Mouse (Mus musculus) liver, embryonic 11.5 days (tissue): Measurements from ENCODE around the gene Bach1. TPM values are rescaled to one million over a fixed set of nuclear protein-coding genes. Genes with fewer than 3 reads are reported as not detected.

Source experiments
- ATAC-seq: fragments of 200-750 bp; cut with Nextera tagmentation; replicated peaks from 2 replicates; pipeline ENCODE4 v1.8.0; 2017; ENCODE audit warnings: moderate number of reproducible peaks, mild to moderate bottlenecking, moderate TSS enrichment, moderate library complexity; ENCODE audit not compliant: low FRiP score
- DNase-seq: peaks from one replicate; pipeline ENCODE4 v3.0.0-alpha.2; 2017; ENCODE audit warnings: low spot score
- H3K27ac ChIP-seq: fragments of 300-500 bp; sonication (generic); 2 replicates; pipeline ENCODE4 v1.5.1; 2014; ENCODE audit warnings: mild to moderate bottlenecking, low read depth, low read length, control low read depth
- H3K27me3 ChIP-seq: fragments of 300-500 bp; sonication (generic); replicated peaks from 2 replicates; pipeline ENCODE4 v1.6.1; 2014; ENCODE audit warnings: low read length, mixed read lengths; ENCODE audit not compliant: control insufficient read depth, insufficient read depth
- H3K36me3 ChIP-seq: fragments of 300-500 bp; sonication (generic); 2 replicates; pipeline ENCODE4 v1.6.1; 2014; ENCODE audit warnings: mild to moderate bottlenecking, low read length, moderate library complexity, mixed read lengths; ENCODE audit not compliant: control insufficient read depth, insufficient read depth
- H3K4me1 ChIP-seq: fragments of 300-500 bp; sonication (generic); replicated peaks from 2 replicates; pipeline ENCODE4 v1.6.1; 2014; ENCODE audit warnings: low read length, mixed read lengths; ENCODE audit not compliant: control insufficient read depth, insufficient read depth
- H3K4me2 ChIP-seq: fragments of 300-500 bp; sonication (generic); 2 replicates; pipeline ENCODE4 v1.6.1; 2014; ENCODE audit warnings: mild to moderate bottlenecking, control low read depth, moderate library complexity
- H3K4me3 ChIP-seq: fragments of 300-500 bp; sonication (generic); 2 replicates; pipeline ENCODE4 v1.5.1; 2014; ENCODE audit warnings: low read depth, low read length, control low read depth
- H3K9ac ChIP-seq: fragments of 300-500 bp; sonication (generic); 2 replicates; pipeline ENCODE4 v1.6.1; 2014; ENCODE audit warnings: low read depth, low read length, control low read depth
- H3K9me3 ChIP-seq: fragments of 300-500 bp; sonication (generic); 2 replicates; pipeline ENCODE4 v1.6.1; 2016; ENCODE audit warnings: low read length, inconsistent platforms, mixed read lengths; ENCODE audit not compliant: control insufficient read depth
- WGBS: fragments of 180-500 bp; shearing (Covaris S2); extraction: QIAGEN DNeasy Blood & Tissue Kit; methylation state at CpG from one replicate; pipeline ENCODE4 v1.1.7; 2014; 5-methylcytosine and 5-hydroxymethylcytosine counted together
- polyA plus RNA-seq: library from polyadenylated mRNA; unstranded; fragments of >200 nt; fragmentation: Nextera tagmentation; extraction: Ambion mirVana; gene quantifications from 2 replicates; pipeline ENCODE4 v1.2.1, GENCODE M21; 2014

Gene Bach1
- polyA plus RNA-seq, 1 experiment from 2014 or later, result 11.1 TPM

DNA sequence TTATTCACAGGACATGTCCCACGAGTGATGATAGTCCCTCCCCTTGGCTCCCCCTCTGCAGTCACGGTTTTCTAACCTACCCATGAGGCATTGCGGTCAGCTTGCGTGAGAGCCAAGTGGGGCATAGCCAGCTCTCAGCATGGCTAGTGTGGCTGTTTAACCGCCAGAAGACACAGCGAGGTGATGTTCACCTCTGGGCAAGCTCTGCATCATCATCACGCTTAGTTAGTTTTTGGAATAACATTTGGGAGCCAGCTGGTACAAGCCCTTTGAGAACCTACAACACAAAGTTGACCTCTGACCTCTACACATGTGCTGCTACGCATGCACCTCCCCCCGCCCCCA is 28.0 kb upstream of the Bach1 start:
- ATAC-seq (no peak), DNase-seq (no peak)
- Histone ChIP-seq H3K4me2 (no peak overlapping the region), H3K9me3 (no peaks in the 10 kb centered on the region), H3K27me3 (no peaks in the 10 kb centered on the region), H3K36me3 (no peaks in the 10 kb centered on the region), H3K4me1 (no peaks in the 10 kb centered on the region), H3K4me3 (no peak overlapping the region), H3K9ac (no peak overlapping the region), H3K27ac (no peak overlapping the region)
- 89% methylated on average over 9 of the region's 9 CpGs for WGBS

DNA sequence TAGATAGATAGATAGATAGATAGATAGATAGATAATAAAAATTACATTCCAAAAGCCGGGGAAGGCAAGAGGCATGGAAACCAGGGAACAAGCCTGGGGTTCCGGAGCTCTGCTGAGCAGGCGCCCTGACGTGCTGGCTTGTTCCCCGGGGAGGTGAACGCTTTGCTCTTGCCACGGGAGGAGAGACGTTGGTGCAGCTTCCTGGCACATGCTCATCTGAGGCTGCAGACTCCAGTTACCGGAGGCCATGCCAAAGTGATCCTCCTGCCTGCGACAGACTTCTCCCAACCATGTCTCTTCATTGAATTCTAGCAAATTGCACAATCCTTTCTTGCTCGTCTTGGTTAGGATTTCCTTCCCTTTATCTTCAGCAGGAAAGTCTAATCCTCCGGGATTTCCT is 27.4 kb upstream of the Bach1 start:
- no peak overlapping the region for H3K4me2 ChIP-seq
- no peak overlapping the region for H3K9ac ChIP-seq
- H3K4me3 ChIP-seq, result no peak overlapping the region
- 72% methylated on average over 12 of the region's 12 CpGs for WGBS
- no peaks in the 10 kb centered on the region for H3K27me3 ChIP-seq
- no peaks in the 10 kb centered on the region for H3K9me3 ChIP-seq
- H3K4me1 ChIP-seq, result no peaks in the 10 kb centered on the region
- H3K27ac ChIP-seq, result no peak overlapping the region
- ATAC-seq (no peak), DNase-seq (no peak)
- no peaks in the 10 kb centered on the region for H3K36me3 ChIP-seq

DNA sequence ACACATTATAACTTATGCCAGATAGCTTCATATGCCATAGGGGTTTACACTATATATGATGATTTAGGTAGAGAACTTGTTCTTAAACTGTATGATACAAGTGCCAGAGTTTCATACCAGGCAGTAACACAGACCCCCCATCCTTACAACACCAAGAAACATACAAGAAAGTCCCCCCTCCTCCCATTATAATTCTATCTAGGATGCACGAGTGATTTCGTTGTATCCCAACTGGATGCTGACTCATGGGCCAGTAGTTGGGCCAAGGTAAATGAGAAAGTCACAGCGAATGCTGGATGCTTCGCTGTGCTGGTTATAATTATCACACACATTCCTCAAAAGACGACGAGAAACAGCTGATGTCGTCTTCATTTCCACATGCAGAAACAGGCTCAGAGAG is 25.6 kb upstream of the Bach1 start:
- 82% methylated on average over 7 of the region's 7 CpGs for WGBS
- H3K9me3 ChIP-seq, result no peaks in the 10 kb centered on the region
- no peaks in the 10 kb centered on the region for H3K36me3 ChIP-seq
- no peaks in the 10 kb centered on the region for H3K4me1 ChIP-seq
- H3K27ac ChIP-seq, result no peak overlapping the region
- no peak overlapping the region for H3K9ac ChIP-seq
- no peak overlapping the region for H3K4me2 ChIP-seq
- DNase-seq, result no peak
- ATAC-seq, result no peak
- no peaks in the 10 kb centered on the region for H3K27me3 ChIP-seq
- no peak overlapping the region for H3K4me3 ChIP-seq

DNA sequence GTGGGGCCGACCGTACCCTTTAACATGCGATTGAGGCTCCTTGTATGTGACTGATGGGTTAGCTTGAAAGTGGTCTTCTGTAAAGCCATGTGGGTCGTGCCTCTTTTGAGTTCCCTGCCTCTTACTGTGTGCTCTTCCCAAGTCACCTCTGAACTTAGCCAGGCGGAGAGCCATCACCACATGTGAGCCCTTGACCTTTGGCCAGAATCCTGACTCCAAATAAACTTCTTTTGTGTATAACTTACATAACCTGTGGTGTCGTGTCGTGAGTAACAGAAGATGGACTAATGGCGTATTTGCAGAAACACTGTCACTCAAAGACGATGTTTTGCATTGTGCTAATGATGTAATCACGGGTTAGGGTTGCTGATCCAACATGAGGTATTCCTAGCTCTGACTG is 22.6 kb upstream of the Bach1 start:
- 72% methylated on average over 10 of the region's 10 CpGs for WGBS
- H3K27me3 ChIP-seq, result no peaks in the 10 kb centered on the region
- no peak overlapping the region for H3K9ac ChIP-seq
- no peaks in the 10 kb centered on the region for H3K36me3 ChIP-seq
- H3K27ac ChIP-seq, result no peak overlapping the region
- H3K4me1 ChIP-seq, result no peaks in the 10 kb centered on the region
- no peak for ATAC-seq
- H3K9me3 ChIP-seq, result no peaks in the 10 kb centered on the region
- no peak for DNase-seq
- no peak overlapping the region for H3K4me3 ChIP-seq
- no peak overlapping the region for H3K4me2 ChIP-seq

DNA sequence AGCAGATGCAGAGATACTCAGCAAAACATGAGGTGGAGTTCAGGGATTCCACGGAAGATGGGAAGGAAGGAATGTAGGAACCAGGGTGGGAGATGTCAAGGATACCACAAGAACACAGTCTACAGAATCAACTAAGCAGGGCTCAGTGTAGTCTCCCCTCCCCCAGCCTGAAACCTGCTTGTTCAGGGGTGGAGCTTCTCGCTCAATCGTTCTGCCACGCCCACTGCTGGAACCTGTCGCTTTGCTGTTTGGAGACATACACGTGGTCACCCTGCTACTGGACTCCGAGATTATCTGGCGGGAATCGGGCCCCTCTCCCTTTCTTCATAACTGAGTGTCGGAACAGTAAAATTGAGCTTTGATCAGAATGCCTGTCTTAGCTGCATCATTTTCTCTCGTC is 20.1 kb upstream of the Bach1 start:
- H3K4me1 ChIP-seq, result no peaks in the 10 kb centered on the region
- no peak for ATAC-seq
- no peak overlapping the region for H3K4me2 ChIP-seq
- no peak overlapping the region for H3K9ac ChIP-seq
- 62% methylated on average over 11 of the region's 11 CpGs for WGBS
- no peak overlapping the region for H3K4me3 ChIP-seq
- no peak for DNase-seq
- H3K36me3 ChIP-seq, result no peaks in the 10 kb centered on the region
- no peaks in the 10 kb centered on the region for H3K9me3 ChIP-seq
- H3K27me3 ChIP-seq, result no peaks in the 10 kb centered on the region
- H3K27ac ChIP-seq, result no peak overlapping the region

DNA sequence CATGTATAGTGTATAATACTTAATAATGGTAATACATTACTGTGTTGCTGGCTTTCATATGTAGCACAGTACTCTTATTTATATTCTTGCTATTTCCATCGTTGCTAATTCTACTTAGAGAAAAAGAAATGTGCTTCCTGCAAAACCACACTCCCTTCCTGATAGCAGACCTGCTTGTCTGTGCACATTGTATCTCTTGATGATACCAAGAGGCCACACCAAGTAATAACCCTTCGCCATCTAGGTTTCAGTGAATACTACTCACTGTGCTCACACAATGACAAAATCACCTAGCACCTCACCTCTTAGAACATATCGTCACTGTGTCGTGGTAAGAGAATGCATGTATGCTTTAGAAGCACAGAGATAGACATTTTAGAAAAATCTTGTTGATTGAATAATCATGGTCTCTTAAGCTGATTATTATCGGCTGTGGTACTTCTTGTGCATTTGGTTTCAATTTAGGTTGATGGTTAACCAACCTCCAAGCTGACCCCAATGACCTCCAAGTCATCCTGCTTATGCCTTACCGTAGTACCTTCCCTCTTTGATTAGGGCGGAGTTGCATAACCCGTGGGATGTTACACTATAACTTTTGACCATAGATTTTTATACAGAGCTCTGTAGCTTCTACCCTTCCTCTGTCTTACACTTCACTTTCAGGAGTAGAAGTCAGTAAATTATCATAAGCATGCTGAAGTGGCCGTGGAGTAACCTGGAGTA is 17.7 kb upstream of the Bach1 start:
- Histone ChIP-seq H3K4me3 (no peak overlapping the region), H3K27ac (no peak overlapping the region), H3K9ac (no peak overlapping the region), H3K27me3 (no peaks in the 10 kb centered on the region), H3K4me1 (no peaks in the 10 kb centered on the region), H3K9me3 (no peaks in the 10 kb centered on the region), H3K36me3 (no peaks in the 10 kb centered on the region), H3K4me2 (no peak overlapping the region)
- ATAC-seq (no peak), DNase-seq (no peak)
- 78% methylated on average over 9 of the region's 9 CpGs for WGBS

DNA sequence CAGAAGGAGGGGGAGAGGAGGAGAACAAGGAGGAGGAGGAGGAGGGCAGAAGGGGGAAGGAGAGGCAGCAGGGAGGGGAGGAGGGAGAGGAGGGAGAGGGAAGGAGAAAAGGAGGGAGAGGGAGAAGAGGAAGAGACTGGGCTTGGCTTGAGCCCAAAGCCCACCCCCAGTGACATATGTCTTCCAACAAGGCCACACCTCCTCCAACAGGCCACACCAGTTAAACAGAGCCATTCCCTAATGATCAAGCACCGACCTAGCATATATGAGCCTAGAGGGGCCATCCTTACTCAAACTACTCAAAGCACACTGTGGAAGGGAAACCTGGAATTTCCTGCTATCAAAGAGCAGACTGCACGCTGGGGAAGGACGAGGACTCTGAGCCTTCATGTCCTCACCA is 16.9 kb upstream of the Bach1 start:
- Histone ChIP-seq H3K27ac (no peak overlapping the region), H3K4me1 (no peaks in the 10 kb centered on the region), H3K4me2 (no peak overlapping the region), H3K9me3 (no peaks in the 10 kb centered on the region), H3K27me3 (no peaks in the 10 kb centered on the region), H3K36me3 (no peaks in the 10 kb centered on the region), H3K9ac (no peak overlapping the region), H3K4me3 (no peak overlapping the region)
- WGBS, result 70% methylated on average over 3 of the region's 3 CpGs
- no peak for ATAC-seq
- DNase-seq, result no peak

DNA sequence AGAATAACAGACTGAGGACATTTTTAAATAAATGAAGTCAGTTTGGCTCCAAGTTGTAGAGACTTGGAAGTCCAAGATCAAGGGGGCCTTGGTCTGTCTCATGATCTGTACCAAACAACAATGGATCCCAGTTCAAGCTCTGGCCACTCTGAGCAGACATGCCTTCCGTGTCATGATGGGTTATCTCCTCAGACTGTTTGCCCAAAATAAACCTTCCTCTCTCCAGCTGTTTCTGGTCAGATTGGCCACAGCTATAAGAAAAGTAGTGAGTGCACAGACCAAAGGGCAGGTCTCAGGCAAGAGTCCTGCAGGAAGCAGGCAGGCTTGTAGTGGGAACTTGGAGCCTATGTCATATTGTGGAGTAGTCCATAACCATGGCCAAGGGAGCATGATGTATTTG is 12.3 kb upstream of the Bach1 start:
- 38% methylated on average over 1 of the region's 1 CpGs for WGBS
- H3K4me1 ChIP-seq, result peaks cover 3% of the 10 kb centered on the region; the same call in 1 of the 2 replicates

DNA sequence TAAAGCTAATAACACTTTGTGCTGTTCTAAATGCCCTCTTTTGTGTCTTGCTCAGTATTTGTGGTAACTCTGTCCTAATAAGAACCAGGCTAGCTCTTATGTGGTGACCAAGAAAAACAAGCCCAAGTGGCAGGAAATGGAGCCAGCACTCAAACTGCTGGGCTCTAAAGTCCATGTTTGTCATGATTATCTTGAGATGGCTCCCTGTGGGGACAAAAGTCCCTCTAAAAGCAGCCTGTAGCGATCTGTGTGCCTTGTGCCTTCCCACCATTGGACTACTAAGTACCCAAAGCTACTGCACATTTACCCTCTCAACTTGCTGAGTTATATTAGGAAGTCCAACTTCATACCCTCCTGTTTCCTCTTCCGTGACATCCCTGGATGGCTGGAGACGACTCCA is 11.4 kb upstream of the Bach1 start:
- ATAC-seq (no peak), DNase-seq (no peak)
- H3K27ac ChIP-seq, result no peak overlapping the region
- H3K4me2 ChIP-seq, result no peak overlapping the region
- H3K9me3 ChIP-seq, result no peaks in the 10 kb centered on the region
- no peaks in the 10 kb centered on the region for H3K36me3 ChIP-seq
- H3K4me3 ChIP-seq, result no peak overlapping the region
- no peaks in the 10 kb centered on the region for H3K27me3 ChIP-seq
- 72% methylated on average over 3 of the region's 3 CpGs for WGBS
- H3K4me1 ChIP-seq, result peaks cover 3% of the 10 kb centered on the region; the same call in 1 of the 2 replicates
- H3K9ac ChIP-seq, result no peak overlapping the region

More for the DNA sequence above, 12.3 kb upstream of the Bach1 start:
- no peak overlapping the region for H3K27ac ChIP-seq
- no peaks in the 10 kb centered on the region for H3K27me3 ChIP-seq
- no peak overlapping the region for H3K9ac ChIP-seq
- no peak for DNase-seq
- H3K4me2 ChIP-seq, result no peak overlapping the region
- no peaks in the 10 kb centered on the region for H3K9me3 ChIP-seq
- no peak; the same call in 1 of the 2 replicates for ATAC-seq
- H3K36me3 ChIP-seq, result no peaks in the 10 kb centered on the region
- H3K4me3 ChIP-seq, result no peak overlapping the region
